Mouse (Mus musculus) forebrain, embryonic 12.5 days (tissue): ENCODE measurements around the gene Ovol1. TPM values are rescaled to one million over a fixed set of nuclear protein-coding genes. Genes with fewer than 3 reads are reported as not detected.
A peak's percentile ranks its signal among the peaks of the same experiment; 100 is the strongest.

Experiments used
- ATAC-seq: fragments of 200-750 bp; cut with Nextera tagmentation; 2 replicates; pipeline ENCODE4 v1.8.0; 2017; ENCODE audit warnings: moderate TSS enrichment; ENCODE audit not compliant: low FRiP score
- H3K27ac ChIP-seq: fragments of 300-500 bp; sonication (generic); 2 replicates; pipeline ENCODE4 v1.5.1; 2016; ENCODE audit warnings: mild to moderate bottlenecking
- H3K27me3 ChIP-seq: fragments of 300-500 bp; sonication (generic); 2 replicates; pipeline ENCODE4 v1.6.1; 2016; ENCODE audit warnings: mild to moderate bottlenecking
- H3K36me3 ChIP-seq: fragments of 300-500 bp; sonication (generic); replicated peaks from 2 replicates; pipeline ENCODE4 v1.6.1; 2016; ENCODE audit warnings: mild to moderate bottlenecking
- H3K4me1 ChIP-seq: fragments of 300-500 bp; sonication (generic); 2 replicates; pipeline ENCODE4 v1.6.1; 2016
- H3K4me2 ChIP-seq: fragments of 300-500 bp; sonication (generic); 2 replicates; pipeline ENCODE4 v1.6.1; 2016; ENCODE audit warnings: mild to moderate bottlenecking, moderate library complexity
- H3K4me3 ChIP-seq: fragments of 300-500 bp; sonication (generic); replicated peaks from 2 replicates; pipeline ENCODE4 v1.5.1; 2016; ENCODE audit warnings: mild to moderate bottlenecking
- H3K9ac ChIP-seq: fragments of 300-500 bp; sonication (generic); 2 replicates; pipeline ENCODE4 v1.6.1; 2016; ENCODE audit warnings: mild to moderate bottlenecking
- H3K9me3 ChIP-seq: fragments of 300-500 bp; sonication (generic); 2 replicates; pipeline ENCODE4 v1.6.1; 2016
- WGBS: fragments of 180-500 bp; shearing (Covaris S2); methylation state at CpG from one replicate; pipeline ENCODE4 v1.1.7; 2016; 5-methylcytosine and 5-hydroxymethylcytosine counted together
- polyA plus RNA-seq: library from polyadenylated mRNA; unstranded; fragments of >200 nt; fragmentation: Nextera tagmentation; extraction: Ambion mirVana; gene quantifications from 2 replicates; pipeline ENCODE4 v1.2.1, GENCODE M21; 2016

Ovol1 gene
- polyA plus RNA-seq, result 0.22 and 0.27 TPM in 2 replicates

- no peak within 1 kb of the TSS for H3K9ac ChIP-seq
- peak within 1 kb of the TSS; percentile 51 for H3K4me2 ChIP-seq
- no peaks in the 10 kb centered on the region for H3K9me3 ChIP-seq
- H3K27me3 ChIP-seq, result peaks cover 98% of the 10 kb centered on the region
- no peak within 1 kb of the TSS for H3K27ac ChIP-seq
- peaks cover 15% of the 10 kb centered on the region for H3K4me1 ChIP-seq
- under 1% methylated on average over 57 of the region's 57 CpGs for WGBS
- ATAC-seq, result no peak
- H3K4me3 ChIP-seq, result peak within 1 kb of the TSS; percentile 32
- no peaks in the 10 kb centered on the region for H3K36me3 ChIP-seq
Measured at GRCm38 (mm10) chr19:5560457-5561041, at the start of gene Ovol1. Gene Ovol1 (minus strand): TSS chr19:5560646.

DNA sequence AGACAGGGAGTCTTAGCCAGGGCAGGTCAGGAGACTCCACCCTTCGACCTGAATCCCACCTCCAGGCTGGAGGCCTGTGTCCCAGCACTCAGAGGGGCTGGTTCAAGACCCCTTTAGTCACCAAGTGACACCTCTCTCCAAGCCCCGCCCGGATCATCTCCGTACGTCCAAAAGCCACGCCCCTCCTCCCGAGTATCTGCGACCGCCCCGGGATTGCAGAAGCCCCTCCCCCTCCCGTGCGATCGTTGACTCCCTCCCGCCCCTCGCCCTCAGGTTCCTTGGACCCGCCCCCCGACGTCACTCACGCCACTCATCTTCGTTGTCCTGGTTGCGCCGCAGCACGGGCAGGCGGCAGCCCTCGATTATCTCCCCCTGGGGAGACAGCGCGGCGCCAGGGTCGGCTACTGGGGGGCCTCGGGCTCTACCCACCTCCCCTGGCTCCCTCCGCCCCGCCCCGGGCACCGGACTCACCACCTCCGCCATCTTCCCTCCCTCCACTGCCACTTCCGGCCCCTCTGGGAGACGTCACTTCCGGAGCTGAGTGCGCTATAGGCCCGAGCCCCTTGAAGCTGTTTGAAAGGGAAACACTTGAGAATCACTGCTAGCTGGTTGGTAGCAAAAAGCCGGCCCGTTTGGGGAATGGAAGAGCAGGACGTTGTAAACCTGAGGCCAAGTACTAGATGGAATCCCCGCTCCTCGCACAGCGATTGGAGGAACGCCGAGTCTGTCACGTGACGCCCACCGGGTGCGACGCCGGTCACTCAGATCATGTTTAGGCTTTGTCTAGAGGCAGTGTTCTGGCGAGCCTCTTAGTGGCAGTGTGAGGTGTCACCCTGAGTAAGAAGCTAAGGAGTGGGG lies 49.3 kb upstream of the Ovol1 start, which contains the start of gene Kat5:
Gene Kat5 (minus strand): TSS at position 691 of the 858 bp plus-strand sequence.
- H3K4me1 ChIP-seq, result peaks cover 22% of the 10 kb centered on the region
- peaks cover 8% of the 10 kb centered on the region; the same call in 1 of the 2 replicates for H3K27me3 ChIP-seq
- H3K36me3 ChIP-seq, result peaks cover 41% of the 10 kb centered on the region
- no peaks in the 10 kb centered on the region for H3K9me3 ChIP-seq
- under 1% methylated on average over 55 of the region's 55 CpGs for WGBS
- H3K4me3 ChIP-seq, result peak within 1 kb of the TSS; percentile 66
- peak within 1 kb of the TSS; percentile 73 for H3K9ac ChIP-seq
- H3K4me2 ChIP-seq, result peak within 1 kb of the TSS; percentile 70
- peak; percentile 94 for ATAC-seq
- peak within 1 kb of the TSS; percentile 97 for H3K27ac ChIP-seq

- Histone ChIP-seq H3K27ac (peak overlapping the region; percentile 97), H3K36me3 (peaks cover 47% of the 10 kb centered on the region), H3K27me3 (peaks cover 8% of the 10 kb centered on the region; the same call in 1 of the 2 replicates), H3K9me3 (no peaks in the 10 kb centered on the region), H3K4me2 (peak overlapping the region; percentile 70), H3K4me3 (peak overlapping the region; percentile 66), H3K4me1 (peaks cover 22% of the 10 kb centered on the region), H3K9ac (peak overlapping the region; percentile 73)
- ATAC-seq, result no peak
- 59% methylated on average over 10 of the region's 10 CpGs for WGBS
Measured at GRCm38 (mm10) chr19:5609171-5609546, 48.7 kb upstream of the Ovol1 start.

DNA sequence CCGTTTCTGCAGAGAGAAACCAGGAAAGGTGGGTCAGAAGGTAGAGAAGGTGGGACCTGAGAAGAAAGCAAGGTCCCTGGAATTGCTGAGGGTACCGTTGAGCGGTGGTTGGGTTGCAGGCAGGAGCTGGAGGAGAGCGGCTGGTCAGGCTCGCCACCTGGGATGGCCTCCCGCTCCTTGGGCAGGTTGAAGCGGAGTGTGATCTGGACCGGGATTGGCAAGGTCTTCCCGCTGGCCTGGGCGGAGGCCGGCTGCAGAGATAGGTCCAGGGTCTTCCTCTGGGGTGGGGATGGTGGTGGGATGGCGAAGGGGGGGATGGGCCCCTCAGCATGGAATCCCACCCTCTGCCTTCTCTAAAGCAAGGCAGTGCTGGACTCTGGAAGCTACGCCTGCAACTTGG lies 48.3 kb upstream of the Ovol1 start:
- WGBS, result 96% methylated on average over 13 of the region's 13 CpGs
- peaks cover 52% of the 10 kb centered on the region for H3K36me3 ChIP-seq
- H3K27ac ChIP-seq, result peak overlapping the region; percentile 97

DNA sequence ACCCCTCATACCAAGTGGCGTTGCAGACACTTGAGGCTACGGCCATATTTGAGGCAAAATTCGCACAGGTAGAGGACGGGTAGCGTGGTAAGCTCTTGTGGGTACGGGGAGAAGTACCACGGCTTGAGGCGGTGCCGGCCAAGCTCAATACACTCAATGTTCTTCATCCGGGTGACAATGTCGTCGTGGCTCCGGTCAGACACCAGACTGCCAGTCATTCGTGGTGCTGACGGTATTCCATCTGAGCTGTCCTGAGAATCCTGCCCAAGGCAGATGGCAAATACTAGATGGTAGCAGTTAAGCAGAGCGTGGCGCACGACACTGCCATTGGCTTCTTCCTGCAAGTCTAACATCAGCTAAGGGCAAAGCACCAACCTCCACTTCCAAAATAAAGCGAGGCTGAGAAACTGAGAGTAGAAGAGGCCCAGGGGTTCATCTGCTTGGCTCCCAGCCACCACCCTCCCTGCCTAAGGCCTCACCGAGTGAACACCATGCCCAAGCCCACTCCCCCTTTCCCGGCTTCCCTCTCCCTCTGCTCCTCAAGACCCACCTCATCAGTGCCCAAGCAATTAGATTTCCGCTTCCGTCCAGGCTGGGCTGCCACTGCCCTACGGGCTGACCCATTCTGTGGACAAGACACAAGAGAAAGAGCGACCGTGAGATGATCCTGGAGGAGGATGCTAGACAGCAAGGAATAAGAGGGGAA lies 47.4 kb upstream of the Ovol1 start:
- Histone ChIP-seq H3K4me2 (no peak overlapping the region), H3K27ac (no peak overlapping the region), H3K9ac (no peak overlapping the region), H3K36me3 (peaks cover 60% of the 10 kb centered on the region), H3K27me3 (0 out of 2 replicates have a peak, but pooled peaks cover 4% of the 10 kb centered on the region), H3K4me1 (peaks cover 33% of the 10 kb centered on the region), H3K4me3 (no peak overlapping the region), H3K9me3 (no peaks in the 10 kb centered on the region)
- no peak for ATAC-seq
- WGBS, result 95% methylated on average over 26 of the region's 26 CpGs

More for the DNA sequence above, 48.3 kb upstream of the Ovol1 start:
- H3K4me1 ChIP-seq, result peaks cover 24% of the 10 kb centered on the region
- H3K4me3 ChIP-seq, result peak overlapping the region; percentile 66
- H3K27me3 ChIP-seq, result peaks cover 8% of the 10 kb centered on the region; the same call in 1 of the 2 replicates
- ATAC-seq, result no peak
- no peaks in the 10 kb centered on the region for H3K9me3 ChIP-seq
- peak overlapping the region; percentile 73 for H3K9ac ChIP-seq
- peak overlapping the region; percentile 70 for H3K4me2 ChIP-seq

GRCm38 (mm10) chr19:5606196-5606595 lies 45.8 kb upstream of the Ovol1 start:
- no peak overlapping the region for H3K9ac ChIP-seq
- H3K9me3 ChIP-seq, result no peaks in the 10 kb centered on the region
- ATAC-seq, result no peak
- H3K4me3 ChIP-seq, result no peak overlapping the region
- H3K27me3 ChIP-seq, result no peaks in the 10 kb centered on the region
- 86% methylated on average over 8 of the region's 8 CpGs for WGBS
- no peak overlapping the region for H3K4me2 ChIP-seq
- H3K36me3 ChIP-seq, result peaks cover 61% of the 10 kb centered on the region
- peaks cover 39% of the 10 kb centered on the region for H3K4me1 ChIP-seq
- no peak overlapping the region for H3K27ac ChIP-seq

- ATAC-seq, result no peak
Measured at GRCm38 (mm10) chr19:5605126-5605525, 44.7 kb upstream of the Ovol1 start.

GRCm38 (mm10) chr19:5603664-5604063 lies 43.2 kb upstream of the Ovol1 start:
- Histone ChIP-seq H3K4me3 (0 out of 2 replicates have a peak overlapping the region, but pooled peaks have one; percentile 93), H3K27ac (no peak overlapping the region), H3K36me3 (peaks cover 59% of the 10 kb centered on the region), H3K27me3 (no peaks in the 10 kb centered on the region), H3K9me3 (no peaks in the 10 kb centered on the region), H3K4me1 (peaks cover 24% of the 10 kb centered on the region), H3K4me2 (no peak overlapping the region), H3K9ac (no peak overlapping the region)
- WGBS, result 94% methylated on average over 7 of the region's 7 CpGs
- ATAC-seq, result no peak

More at GRCm38 (mm10) chr19:5605126-5605525, 44.7 kb upstream of the Ovol1 start:
- Histone ChIP-seq H3K4me1 (peaks cover 32% of the 10 kb centered on the region), H3K27ac (no peak overlapping the region), H3K4me2 (no peak overlapping the region), H3K27me3 (no peaks in the 10 kb centered on the region), H3K9me3 (no peaks in the 10 kb centered on the region), H3K4me3 (no peak overlapping the region), H3K36me3 (peaks cover 61% of the 10 kb centered on the region), H3K9ac (no peak overlapping the region)
- 92% methylated on average over 7 of the region's 7 CpGs for WGBS

DNA sequence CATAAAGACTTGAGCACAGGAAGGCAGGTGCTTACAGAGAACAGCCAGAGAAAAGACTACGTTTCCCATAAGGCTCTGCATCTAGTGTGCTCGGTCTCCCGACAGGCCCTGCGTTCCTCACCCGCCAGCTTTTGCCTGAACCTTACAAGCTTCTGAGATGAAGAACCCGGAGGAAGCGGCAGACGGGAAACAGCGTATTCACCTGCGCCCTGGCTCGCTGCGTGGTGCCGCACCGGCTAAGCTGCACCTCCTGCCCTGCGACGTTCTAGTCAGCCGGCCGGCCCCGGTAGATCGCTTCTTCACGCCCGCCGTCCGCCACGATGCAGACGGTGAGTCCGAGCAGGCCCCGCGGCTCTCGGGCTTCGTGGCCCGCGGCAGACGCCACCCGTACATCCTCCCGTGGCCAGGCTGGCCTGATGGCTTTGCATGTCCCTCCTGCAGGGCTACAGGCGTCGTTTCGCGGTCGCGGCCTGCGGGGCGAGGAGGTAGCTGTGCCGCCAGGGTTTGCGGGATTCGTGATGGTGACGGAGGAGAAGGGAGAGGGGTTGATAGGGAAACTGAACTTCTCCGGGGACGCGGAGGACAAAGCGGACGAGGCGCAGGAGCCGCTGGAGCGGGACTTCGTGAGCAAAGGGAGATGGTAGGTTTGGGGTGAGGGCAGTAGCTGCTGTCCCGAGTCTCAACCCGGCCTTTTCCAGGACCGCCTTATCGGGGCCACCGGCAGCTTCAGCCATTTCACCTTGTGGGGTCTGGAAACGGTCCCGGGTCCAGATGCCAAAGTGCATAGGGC lies 41.5 kb upstream of the Ovol1 start, which contains the start of gene Rnaseh2c:
Gene Rnaseh2c (plus strand): TSS at position 122 of the 790 bp plus-strand sequence.
- peak within 1 kb of the TSS; percentile 88 for H3K27ac ChIP-seq
- no peaks in the 10 kb centered on the region for H3K9me3 ChIP-seq
- peak within 1 kb of the TSS; percentile 98 for H3K9ac ChIP-seq
- under 1% methylated on average over 64 of the region's 64 CpGs for WGBS
- peak; percentile 91 for ATAC-seq
- H3K4me3 ChIP-seq, result peak within 1 kb of the TSS; percentile 93
- no peaks in the 10 kb centered on the region for H3K27me3 ChIP-seq
- H3K4me2 ChIP-seq, result peak within 1 kb of the TSS; percentile 83
- peaks cover 42% of the 10 kb centered on the region for H3K36me3 ChIP-seq
- H3K4me1 ChIP-seq, result peaks cover 17% of the 10 kb centered on the region

DNA sequence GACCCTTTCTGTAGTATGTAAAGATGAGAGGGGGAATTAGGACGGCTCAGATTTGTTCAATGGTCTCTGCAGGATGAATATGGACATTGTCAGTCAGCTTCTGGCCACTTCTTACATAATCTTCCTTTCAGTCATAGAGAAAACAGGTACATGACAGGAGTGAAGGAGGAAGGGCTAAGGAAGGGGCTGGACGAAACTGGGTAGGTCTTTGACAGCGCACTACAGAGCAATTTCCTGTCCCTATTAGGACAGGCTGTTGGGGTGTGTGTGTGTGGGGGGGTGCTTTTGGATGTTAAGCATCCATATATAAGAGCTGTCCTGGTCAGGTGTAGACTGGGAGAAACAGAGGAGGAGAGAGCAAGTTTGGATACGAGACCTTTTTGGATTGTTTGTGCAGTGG lies 38.8 kb upstream of the Ovol1 start:
- peaks cover 14% of the 10 kb centered on the region for H3K36me3 ChIP-seq
- no peak overlapping the region for H3K4me2 ChIP-seq
- no peaks in the 10 kb centered on the region for H3K27me3 ChIP-seq
- no peak overlapping the region for H3K27ac ChIP-seq
- H3K9me3 ChIP-seq, result no peaks in the 10 kb centered on the region
- no peak for ATAC-seq
- whole genome bisulfite sequencing, result 81% methylated on average over 4 of the region's 4 CpGs
- H3K9ac ChIP-seq, result no peak overlapping the region
- H3K4me3 ChIP-seq, result no peak overlapping the region
- peaks cover 17% of the 10 kb centered on the region for H3K4me1 ChIP-seq

GRCm38 (mm10) chr19:5591888-5592287 lies 31.4 kb upstream of the Ovol1 start:
- H3K9me3 ChIP-seq, result no peaks in the 10 kb centered on the region
- H3K4me3 ChIP-seq, result no peak overlapping the region
- no peak overlapping the region for H3K4me2 ChIP-seq
- no peak for ATAC-seq
- no peaks in the 10 kb centered on the region for H3K4me1 ChIP-seq
- H3K27me3 ChIP-seq, result no peaks in the 10 kb centered on the region
- no peaks in the 10 kb centered on the region for H3K36me3 ChIP-seq
- WGBS, result 93% methylated on average over 6 of the region's 6 CpGs
- H3K27ac ChIP-seq, result no peak overlapping the region
- no peak overlapping the region for H3K9ac ChIP-seq
